Mouse (Mus musculus) kidney, embryonic 14.5 days (tissue): ENCODE measurements at regions not wholly inside any gene's neighbourhood (a gene's known extent, or its start where the extent isn't known, plus 50 kb on each side); places are given as distances from the start of the nearest gene placed in this dataset.

Experiments used
- ATAC-seq: fragments of 200-750 bp; cut with Nextera tagmentation; 2 replicates; pipeline ENCODE4 v1.8.0; 2017; ENCODE audit warnings: moderate number of reproducible peaks, mild to moderate bottlenecking, moderate TSS enrichment, moderate library complexity; ENCODE audit not compliant: low FRiP score, low TSS enrichment
- H3K27ac ChIP-seq: fragments of 300-500 bp; sonication (generic); 2 replicates; pipeline ENCODE4 v1.5.1; 2014; ENCODE audit warnings: low read depth, mild to moderate bottlenecking, low read length, moderate library complexity, mixed read lengths
- H3K27me3 ChIP-seq: fragments of 300-500 bp; sonication (generic); 2 replicates; pipeline ENCODE4 v1.6.1; 2014; ENCODE audit warnings: mild to moderate bottlenecking, low read length; ENCODE audit not compliant: control insufficient read depth, insufficient read depth
- H3K36me3 ChIP-seq: fragments of 300-500 bp; sonication (generic); 2 replicates; pipeline ENCODE4 v1.6.1; 2014; ENCODE audit warnings: low read length, mixed read lengths; ENCODE audit not compliant: control insufficient read depth, insufficient read depth
- H3K4me1 ChIP-seq: fragments of 300-500 bp; sonication (generic); 2 replicates; pipeline ENCODE4 v1.6.1; 2014; ENCODE audit warnings: low read length, mixed read lengths; ENCODE audit not compliant: control insufficient read depth, insufficient read depth
- H3K4me2 ChIP-seq: fragments of 300-500 bp; sonication (generic); replicated peaks from 2 replicates; pipeline ENCODE4 v1.6.1; 2014; ENCODE audit warnings: low read depth, mild to moderate bottlenecking, low read length
- H3K4me3 ChIP-seq: fragments of 300-500 bp; sonication (generic); 2 replicates; pipeline ENCODE4 v1.5.1; 2014; ENCODE audit warnings: mild to moderate bottlenecking, low read length
- H3K9ac ChIP-seq: fragments of 300-500 bp; sonication (generic); 2 replicates; pipeline ENCODE4 v1.6.1; 2014; ENCODE audit warnings: low read depth, mild to moderate bottlenecking, low read length, moderate library complexity
- H3K9me3 ChIP-seq: fragments of 300-500 bp; sonication (generic); 2 replicates; pipeline ENCODE4 v1.6.1; 2016; ENCODE audit warnings: low read length; ENCODE audit not compliant: control insufficient read depth
- WGBS: fragments of 180-500 bp; shearing (Covaris S2); extraction: QIAGEN DNeasy Blood & Tissue Kit; methylation state at CpG from one replicate; pipeline ENCODE4 v1.1.7; 2014; 5-methylcytosine and 5-hydroxymethylcytosine counted together

- WGBS, result 84% methylated on average over 3 of the region's 3 CpGs
These were observed 510.6 kb upstream of the Plxna2 start for GRCm38 (mm10) chr1:194107271-194107938.

GRCm38 (mm10) chr1:194089918-194090548, 528.0 kb upstream of the Plxna2 start:
- H3K4me3 ChIP-seq, result no peak overlapping the region
- H3K4me2 ChIP-seq, result no peak overlapping the region
- no peaks in the 10 kb centered on the region for H3K4me1 ChIP-seq
- ATAC-seq, result no peak
- H3K27me3 ChIP-seq, result peaks cover 3% of the 10 kb centered on the region; the same call in 1 of the 2 replicates
- WGBS, result 41% methylated on average over 2 of the region's 2 CpGs
- no peaks in the 10 kb centered on the region for H3K9me3 ChIP-seq
- no peak overlapping the region for H3K27ac ChIP-seq
- no peak overlapping the region for H3K9ac ChIP-seq
- no peaks in the 10 kb centered on the region for H3K36me3 ChIP-seq

More at GRCm38 (mm10) chr1:194107271-194107938, 510.6 kb upstream of the Plxna2 start:
- no peak overlapping the region for H3K9ac ChIP-seq
- no peak overlapping the region for H3K27ac ChIP-seq
- H3K4me1 ChIP-seq, result peaks cover 12% of the 10 kb centered on the region; the same call in 1 of the 2 replicates
- no peak for ATAC-seq
- no peaks in the 10 kb centered on the region for H3K36me3 ChIP-seq
- no peaks in the 10 kb centered on the region for H3K9me3 ChIP-seq
- H3K4me2 ChIP-seq, result no peak overlapping the region
- no peak overlapping the region for H3K4me3 ChIP-seq
- no peaks in the 10 kb centered on the region for H3K27me3 ChIP-seq

GRCm38 (mm10) chr1:194058512-194058911, 559.5 kb upstream of the Plxna2 start:
- Histone ChIP-seq H3K9ac (no peak overlapping the region), H3K27me3 (no peaks in the 10 kb centered on the region), H3K27ac (no peak overlapping the region), H3K4me3 (no peak overlapping the region), H3K4me1 (no peaks in the 10 kb centered on the region), H3K36me3 (no peaks in the 10 kb centered on the region), H3K4me2 (no peak overlapping the region), H3K9me3 (no peaks in the 10 kb centered on the region)
- 57% methylated on average over 5 of the region's 5 CpGs for WGBS
- ATAC-seq, result no peak

DNA sequence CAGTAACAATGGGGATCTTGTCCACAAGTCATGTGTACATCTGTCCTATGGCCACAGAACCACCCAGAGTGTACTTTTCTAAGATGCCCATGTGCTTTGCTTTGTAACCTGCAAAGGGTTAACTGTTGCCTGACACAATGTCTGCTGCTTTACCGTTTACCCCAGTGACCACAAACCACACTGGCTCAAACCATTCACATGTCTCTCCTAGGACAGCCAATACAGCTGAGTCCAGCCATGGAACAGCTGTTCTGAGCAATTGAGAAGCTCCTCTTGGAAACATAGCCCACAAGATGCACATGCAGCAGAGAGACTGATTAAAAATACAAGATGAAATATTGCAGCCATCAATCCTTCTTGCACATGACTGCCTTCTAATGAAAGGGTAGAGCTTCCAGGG, 561.5 kb upstream of the Plxna2 start:
- 8% methylated on average over 1 of the region's 1 CpGs for WGBS
- no peak overlapping the region for H3K27ac ChIP-seq
- no peak for ATAC-seq

DNA sequence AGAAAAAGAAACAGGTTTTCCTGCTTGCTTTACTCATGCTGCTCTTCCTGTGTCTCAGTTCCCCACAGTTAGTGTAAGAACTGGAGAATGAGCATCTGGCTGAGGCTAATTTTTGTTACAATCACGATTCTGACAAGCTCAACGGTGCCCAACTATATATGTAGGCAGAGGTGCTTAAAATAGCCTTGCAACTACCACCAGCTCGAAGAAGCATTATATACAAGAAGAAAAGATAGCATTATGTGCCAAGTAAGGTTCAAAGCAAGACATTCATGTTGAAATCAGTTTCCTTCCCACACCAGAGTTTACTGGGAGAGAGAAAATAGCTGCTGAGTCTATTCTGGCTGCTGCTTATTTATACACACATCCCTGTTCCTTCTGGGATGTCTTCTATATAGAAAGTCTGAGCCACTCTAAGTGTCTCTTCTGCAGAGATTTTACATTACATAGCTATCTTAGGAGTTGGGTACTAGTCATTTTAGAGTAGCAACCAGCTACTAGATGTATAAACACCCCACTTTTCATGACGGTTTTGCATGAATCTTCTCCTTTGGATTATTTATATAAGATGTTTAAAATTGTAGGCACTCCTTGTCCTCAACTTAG, 568.2 kb upstream of the Plxna2 start:
- H3K36me3 ChIP-seq, result no peaks in the 10 kb centered on the region
- no peaks in the 10 kb centered on the region for H3K27me3 ChIP-seq
- H3K9ac ChIP-seq, result no peak overlapping the region
- WGBS, result 81% methylated on average over 4 of the region's 4 CpGs
- H3K4me1 ChIP-seq, result no peaks in the 10 kb centered on the region
- no peak for ATAC-seq
- H3K27ac ChIP-seq, result no peak overlapping the region
- H3K4me3 ChIP-seq, result no peak overlapping the region
- H3K4me2 ChIP-seq, result no peak overlapping the region
- H3K9me3 ChIP-seq, result no peaks in the 10 kb centered on the region

More for the DNA sequence above, 561.5 kb upstream of the Plxna2 start:
- Histone ChIP-seq H3K9ac (no peak overlapping the region), H3K4me2 (no peak overlapping the region), H3K4me1 (no peaks in the 10 kb centered on the region), H3K36me3 (no peaks in the 10 kb centered on the region), H3K4me3 (no peak overlapping the region), H3K27me3 (no peaks in the 10 kb centered on the region), H3K9me3 (no peaks in the 10 kb centered on the region)

- Histone ChIP-seq H3K9ac (no peak overlapping the region), H3K9me3 (no peaks in the 10 kb centered on the region), H3K27me3 (no peaks in the 10 kb centered on the region; the same call in 1 of the 2 replicates), H3K4me3 (no peak overlapping the region), H3K4me1 (no peaks in the 10 kb centered on the region), H3K27ac (no peak overlapping the region), H3K36me3 (no peaks in the 10 kb centered on the region), H3K4me2 (no peak overlapping the region)
- ATAC-seq, result no peak
- WGBS, result 32% methylated on average over 8 of the region's 8 CpGs
These were observed 576.3 kb upstream of the Plxna2 start for GRCm38 (mm10) chr1:194041393-194042352.

DNA sequence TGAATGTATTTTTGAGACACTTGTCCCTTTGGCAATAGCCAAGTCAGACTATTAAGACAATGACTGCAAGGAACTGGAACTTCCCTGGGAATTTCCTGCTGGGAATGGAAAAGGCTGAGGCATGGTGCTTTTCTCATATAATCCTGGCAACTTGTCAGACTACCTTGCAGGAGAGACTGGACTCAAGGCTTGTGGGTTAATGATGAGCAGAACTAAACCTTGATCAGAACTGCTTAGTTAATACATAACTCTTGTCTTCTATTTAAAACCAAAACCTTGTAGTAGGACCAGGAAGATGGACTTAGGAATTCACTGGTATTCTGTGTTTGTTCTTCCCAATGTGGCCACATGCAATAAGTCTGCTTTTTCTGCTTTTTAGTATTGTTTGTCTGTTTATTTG, 579.3 kb upstream of the Plxna2 start:
- no peak overlapping the region for H3K9ac ChIP-seq
- no peak overlapping the region for H3K4me2 ChIP-seq
- no peaks in the 10 kb centered on the region for H3K27me3 ChIP-seq
- H3K9me3 ChIP-seq, result no peaks in the 10 kb centered on the region
- no peak overlapping the region for H3K4me3 ChIP-seq
- H3K27ac ChIP-seq, result no peak overlapping the region
- H3K4me1 ChIP-seq, result no peaks in the 10 kb centered on the region
- ATAC-seq, result no peak
- H3K36me3 ChIP-seq, result no peaks in the 10 kb centered on the region

DNA sequence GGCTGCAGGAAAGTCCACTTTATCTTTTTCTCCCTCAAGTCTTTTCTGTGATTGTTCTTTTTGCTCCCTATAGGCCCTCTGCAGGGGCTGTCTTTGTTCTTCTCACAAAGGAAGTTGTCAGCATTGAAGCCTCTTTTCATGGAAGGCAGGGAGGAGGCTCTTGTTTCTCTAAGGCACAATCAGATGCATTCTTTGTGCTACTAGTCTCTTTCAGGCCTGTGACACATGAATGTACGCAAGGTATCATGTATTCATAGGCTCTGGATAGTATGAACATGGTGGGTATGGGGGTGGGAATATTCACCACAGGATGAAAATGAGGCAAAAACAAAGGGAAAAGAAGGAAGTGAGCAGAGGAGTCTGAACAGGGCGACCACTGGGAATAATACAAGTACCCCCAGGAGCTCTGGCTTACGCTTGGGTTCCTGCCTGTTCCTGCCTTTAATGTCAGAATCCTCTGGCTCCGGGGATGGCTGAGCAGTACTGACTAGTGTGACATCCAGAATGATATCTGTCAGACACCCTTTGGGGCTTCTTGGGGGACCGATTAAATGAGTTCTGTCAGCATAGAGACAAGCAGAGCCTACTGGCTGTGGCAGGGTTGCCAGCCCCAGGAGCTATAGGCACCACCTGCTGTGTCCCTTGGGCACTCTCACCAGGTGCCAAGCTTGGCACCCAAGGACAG, 583.7 kb upstream of the Plxna2 start:
- no peak overlapping the region for H3K9ac ChIP-seq
- H3K27ac ChIP-seq, result no peak overlapping the region
- ATAC-seq, result no peak
- H3K36me3 ChIP-seq, result no peaks in the 10 kb centered on the region
- no peak overlapping the region for H3K4me3 ChIP-seq
- no peaks in the 10 kb centered on the region for H3K9me3 ChIP-seq
- no peak overlapping the region for H3K4me2 ChIP-seq
- no peaks in the 10 kb centered on the region for H3K27me3 ChIP-seq
- 79% methylated on average over 5 of the region's 5 CpGs for WGBS
- no peaks in the 10 kb centered on the region for H3K4me1 ChIP-seq
